Mouse (Mus musculus) intestine, embryonic 14.5 days (tissue): ENCODE measurements around the gene Rnd1. TPM values are rescaled to one million over a fixed set of nuclear protein-coding genes. Genes with fewer than 3 reads are reported as not detected.
A peak's percentile ranks its signal among the peaks of the same experiment; 100 is the strongest.

Experiments used
- ATAC-seq: fragments of 200-750 bp; cut with Nextera tagmentation; replicated peaks from 2 replicates; pipeline ENCODE4 v1.8.0; 2017; ENCODE audit warnings: low read depth, moderate number of reproducible peaks, moderate TSS enrichment, moderate library complexity; ENCODE audit not compliant: low FRiP score, low TSS enrichment
- DNase-seq: peaks from one replicate; pipeline ENCODE4 v3.0.0-alpha.2; 2018; ENCODE audit warnings: low spot score
- H3K27ac ChIP-seq: fragments of 300-500 bp; sonication (generic); 2 replicates; pipeline ENCODE4 v1.5.1; 2014; ENCODE audit warnings: low read depth, mild to moderate bottlenecking, control low read depth
- H3K27me3 ChIP-seq: fragments of 300-500 bp; sonication (generic); replicated peaks from 2 replicates; pipeline ENCODE4 v1.6.1; 2014; ENCODE audit warnings: low read length, control low read depth; ENCODE audit not compliant: control insufficient read depth, insufficient read depth
- H3K36me3 ChIP-seq: fragments of 300-500 bp; sonication (generic); 2 replicates; pipeline ENCODE4 v1.6.1; 2014; ENCODE audit warnings: low read length, control low read depth; ENCODE audit not compliant: control insufficient read depth, insufficient read depth
- H3K4me1 ChIP-seq: fragments of 300-500 bp; sonication (generic); replicated peaks from 2 replicates; pipeline ENCODE4 v1.6.1; 2014; ENCODE audit warnings: low read length, control low read depth, mixed read lengths; ENCODE audit not compliant: control insufficient read depth, insufficient read depth
- H3K4me2 ChIP-seq: fragments of 300-500 bp; sonication (generic); 2 replicates; pipeline ENCODE4 v1.6.1; 2014; ENCODE audit warnings: low read length
- H3K4me3 ChIP-seq: fragments of 300-500 bp; sonication (generic); 2 replicates; pipeline ENCODE4 v1.5.1; 2014; ENCODE audit warnings: low read depth, low read length, control low read depth, mixed read lengths
- H3K9ac ChIP-seq: fragments of 300-500 bp; sonication (generic); 2 replicates; pipeline ENCODE4 v1.6.1; 2014; ENCODE audit warnings: mild to moderate bottlenecking, low read length
- H3K9me3 ChIP-seq: fragments of 300-500 bp; sonication (generic); 2 replicates; pipeline ENCODE4 v1.6.1; 2016; ENCODE audit warnings: low read length, control low read depth; ENCODE audit not compliant: control insufficient read depth
- WGBS: fragments of 180-500 bp; shearing (Covaris S2); extraction: QIAGEN DNeasy Blood & Tissue Kit; methylation state at CpG from one replicate; pipeline ENCODE4 v1.1.7; 2014; 5-methylcytosine and 5-hydroxymethylcytosine counted together
- polyA plus RNA-seq: library from polyadenylated mRNA; unstranded; fragments of >200 nt; fragmentation: Nextera tagmentation; extraction: Ambion mirVana; gene quantifications from 2 replicates; pipeline ENCODE4 v1.2.1, GENCODE M21; 2014

The Rnd1 gene
- polyA plus RNA-seq, 1 experiment from 2014 or later: 1.0 TPM

DNA sequence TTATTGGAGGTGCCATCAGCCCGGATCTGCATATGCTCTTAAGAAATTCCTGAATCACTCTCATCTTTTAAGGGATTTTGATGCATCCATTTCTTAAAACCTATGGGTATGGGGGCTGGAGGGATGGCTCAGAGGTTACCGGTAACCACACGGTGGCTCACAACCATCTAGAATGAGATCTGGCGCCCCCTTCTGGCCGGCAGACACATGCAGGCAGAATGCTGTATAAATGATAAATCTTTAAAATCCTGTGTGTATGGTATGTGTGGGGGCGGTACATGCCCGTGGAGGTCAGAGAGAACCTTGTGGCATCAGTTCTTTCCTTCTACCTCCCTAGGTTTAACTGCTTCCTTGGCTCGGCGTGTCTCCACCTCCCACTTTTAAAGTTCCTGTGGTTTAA is 33.2 kb upstream of the Rnd1 start:
- 12% methylated on average over 9 of the region's 9 CpGs for WGBS

DNA sequence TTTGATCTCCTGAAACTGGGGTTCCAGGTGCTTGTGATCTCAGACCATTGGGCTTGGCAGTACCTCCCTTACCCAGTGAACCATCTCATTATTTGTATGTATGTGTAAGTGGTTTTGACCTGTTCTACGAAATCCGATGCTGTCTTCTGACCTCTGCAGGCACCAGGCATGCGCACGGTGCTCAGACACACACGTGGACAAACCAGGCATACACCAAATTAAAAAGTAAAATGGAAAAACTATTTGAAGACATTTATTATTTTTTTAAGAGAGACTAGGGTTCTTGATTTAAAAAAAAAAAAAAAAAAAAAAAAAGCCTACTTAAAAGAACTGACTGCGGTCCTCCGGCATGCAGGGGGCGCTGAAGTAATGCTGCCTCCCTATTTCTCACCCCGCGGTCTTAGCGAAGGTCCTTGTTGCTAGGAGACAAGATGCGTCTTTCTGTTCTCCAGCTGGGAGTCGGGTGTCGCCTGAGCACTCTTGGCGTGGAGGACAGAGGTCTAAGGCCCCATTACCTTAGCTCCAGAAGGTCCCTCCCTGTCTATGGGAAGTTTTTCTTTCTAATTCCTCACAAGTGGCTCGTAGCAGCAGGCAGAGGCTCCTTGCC is 30.6 kb upstream of the Rnd1 start, which contains the start of gene Ccdc65:
Gene Ccdc65, plus strand, starts transcription at position 442 of the 607 bp plus-strand sequence.
- DNase-seq: peak; percentile 81
- no peaks in the 10 kb centered on the region for H3K9me3 ChIP-seq
- H3K36me3 ChIP-seq: no peaks in the 10 kb centered on the region
- H3K27ac ChIP-seq: no peak within 1 kb of the TSS
- no peak for ATAC-seq
- no peaks in the 10 kb centered on the region for H3K4me1 ChIP-seq
- peak within 1 kb of the TSS; percentile 30 for H3K4me3 ChIP-seq
- H3K4me2 ChIP-seq: peak within 1 kb of the TSS; percentile 55
- H3K9ac ChIP-seq: no peak within 1 kb of the TSS
- WGBS: 21% methylated on average over 16 of the region's 16 CpGs
- H3K27me3 ChIP-seq: peaks cover 16% of the 10 kb centered on the region

More for the DNA sequence above, 33.2 kb upstream of the Rnd1 start:
- no peak overlapping the region for H3K4me3 ChIP-seq
- no peaks in the 10 kb centered on the region for H3K4me1 ChIP-seq
- ATAC-seq (no peak; the same call in 1 of the 2 replicates), DNase-seq (peak; percentile 85)
- no peak overlapping the region for H3K27ac ChIP-seq
- 0 out of 2 replicates have a peak, but pooled peaks cover 3% of the 10 kb centered on the region for H3K27me3 ChIP-seq
- H3K4me2 ChIP-seq: no peak overlapping the region
- H3K9ac ChIP-seq: no peak overlapping the region
- H3K36me3 ChIP-seq: no peaks in the 10 kb centered on the region
- no peaks in the 10 kb centered on the region for H3K9me3 ChIP-seq

DNA sequence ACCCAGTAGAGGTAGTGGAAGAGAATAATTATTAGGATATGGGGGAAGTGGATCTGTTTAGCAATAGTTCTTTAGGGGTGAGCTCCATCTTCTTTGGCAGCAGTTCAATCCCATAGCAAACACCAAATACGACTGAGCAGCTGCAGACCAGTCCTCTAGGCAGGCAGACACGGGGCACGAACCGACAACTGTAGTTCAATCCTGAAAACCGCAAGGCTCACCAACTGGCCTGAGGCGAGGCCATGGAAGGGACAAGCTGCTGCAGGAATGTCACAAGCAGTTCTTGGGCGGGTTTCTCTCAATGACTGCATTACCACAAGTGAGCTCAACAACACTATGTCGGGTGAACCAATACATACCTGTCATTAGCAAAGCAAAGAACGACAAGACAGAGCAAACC is 27.1 kb upstream of the Rnd1 start:
- no peak for DNase-seq
- no peak overlapping the region for H3K4me3 ChIP-seq
- H3K27me3 ChIP-seq: peaks cover 47% of the 10 kb centered on the region
- no peak overlapping the region for H3K4me2 ChIP-seq
- H3K9me3 ChIP-seq: no peaks in the 10 kb centered on the region
- no peaks in the 10 kb centered on the region for H3K36me3 ChIP-seq
- H3K27ac ChIP-seq: no peak overlapping the region
- WGBS: 55% methylated on average over 9 of the region's 9 CpGs
- peaks cover 4% of the 10 kb centered on the region; the same call in 1 of the 2 replicates for H3K4me1 ChIP-seq
- ATAC-seq: no peak
- no peak overlapping the region for H3K9ac ChIP-seq

DNA sequence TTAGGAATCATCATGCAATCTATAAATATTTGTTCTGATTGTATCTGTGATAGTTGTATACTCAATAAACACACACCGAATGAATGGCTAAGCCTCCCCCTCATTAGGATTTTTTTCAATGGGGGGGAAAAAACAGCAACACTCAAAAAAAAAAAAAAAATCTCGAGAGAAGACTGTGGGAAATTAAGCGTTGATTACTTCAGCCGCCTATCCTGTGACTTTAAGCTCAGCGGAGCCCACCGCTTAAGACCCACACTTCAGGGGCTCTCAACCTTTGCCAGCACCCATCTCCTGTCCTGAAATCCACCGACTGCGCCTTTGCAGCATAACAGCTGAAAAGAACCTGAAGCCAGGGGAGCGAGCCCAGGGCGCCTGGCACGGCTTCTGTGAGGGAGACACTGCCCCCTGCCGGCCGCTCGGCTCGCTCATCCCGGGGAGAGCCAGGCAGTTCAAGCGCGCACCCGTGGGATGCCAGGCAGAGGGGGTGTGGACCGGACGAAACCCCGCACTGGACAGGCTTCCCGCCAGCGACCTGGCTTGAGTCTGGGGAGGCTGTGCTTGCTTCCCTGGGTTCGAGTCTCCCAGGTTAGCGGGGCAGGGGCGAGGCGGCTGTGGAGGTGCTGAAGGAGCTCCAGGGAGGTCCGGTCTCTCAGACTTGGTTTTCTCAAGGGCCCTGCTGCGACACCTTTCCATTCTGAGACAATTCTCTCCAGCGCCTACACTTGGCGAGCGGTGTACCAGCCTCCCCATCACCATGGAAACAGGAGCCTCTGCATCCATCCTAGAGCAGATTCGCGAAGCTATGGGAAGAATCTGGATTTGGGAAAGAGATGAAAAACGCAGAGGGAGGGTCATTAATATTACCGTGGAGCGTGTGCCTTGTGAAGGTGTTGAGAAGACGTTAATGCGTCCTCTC is 22.2 kb upstream of the Rnd1 start:
- H3K27me3 ChIP-seq: peaks cover 39% of the 10 kb centered on the region
- H3K27ac ChIP-seq: no peak overlapping the region
- DNase-seq (peak; percentile 94), ATAC-seq (peak; percentile 78)
- no peaks in the 10 kb centered on the region for H3K36me3 ChIP-seq
- H3K4me1 ChIP-seq: peaks cover 5% of the 10 kb centered on the region; the same call in 1 of the 2 replicates
- WGBS: 6% methylated on average over 40 of the region's 40 CpGs
- peak overlapping the region; percentile 50 for H3K4me2 ChIP-seq
- no peak overlapping the region for H3K9ac ChIP-seq
- peak overlapping the region; percentile 22 for H3K4me3 ChIP-seq
- no peaks in the 10 kb centered on the region for H3K9me3 ChIP-seq

DNA sequence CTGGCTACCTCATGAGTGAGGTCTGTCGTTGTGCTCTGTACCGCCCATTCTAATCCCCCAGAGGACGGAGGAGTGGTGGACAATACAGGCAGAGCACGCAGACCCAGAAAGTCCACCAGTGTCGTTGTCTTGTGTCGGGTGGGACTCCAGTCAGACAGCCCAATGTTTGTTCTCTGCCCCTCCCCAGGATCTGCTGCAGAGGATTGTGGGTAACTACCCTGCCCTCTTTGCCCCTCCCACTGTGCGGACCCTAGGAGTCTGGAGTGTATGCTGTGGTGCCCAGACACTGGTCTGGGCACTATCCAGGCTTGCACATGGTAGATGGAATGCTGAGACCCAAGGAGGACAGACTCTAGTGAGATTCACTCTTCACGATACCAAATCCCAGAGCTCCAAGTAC is 19.0 kb upstream of the Rnd1 start:
- H3K36me3 ChIP-seq: no peaks in the 10 kb centered on the region
- peaks cover 17% of the 10 kb centered on the region for H3K27me3 ChIP-seq
- no peak overlapping the region for H3K9ac ChIP-seq
- no peak overlapping the region for H3K4me3 ChIP-seq
- DNase-seq: no peak
- ATAC-seq: no peak
- H3K4me1 ChIP-seq: peaks cover 8% of the 10 kb centered on the region; the same call in 1 of the 2 replicates
- no peaks in the 10 kb centered on the region for H3K9me3 ChIP-seq
- no peak overlapping the region for H3K4me2 ChIP-seq
- WGBS: 47% methylated on average over 8 of the region's 8 CpGs
- H3K27ac ChIP-seq: no peak overlapping the region

DNA sequence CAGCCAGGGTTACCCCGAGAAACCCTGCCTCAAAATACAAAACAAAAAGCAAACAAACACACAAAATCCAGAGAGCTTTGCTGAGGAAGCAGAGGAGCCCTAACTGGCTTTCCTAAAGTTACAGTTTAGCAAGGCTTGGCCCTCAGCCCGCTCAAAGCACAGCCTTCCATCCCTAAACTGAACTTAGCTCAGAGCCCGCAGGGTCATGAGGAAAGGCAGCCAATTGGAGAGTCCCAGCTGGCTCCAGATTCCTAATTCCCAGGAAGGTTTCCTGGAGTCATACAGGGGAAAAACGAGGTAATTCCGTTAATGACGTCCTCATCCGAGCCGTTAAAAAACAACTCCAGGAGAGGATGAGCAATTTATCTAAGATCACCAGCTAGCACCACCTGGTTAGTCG is 18.5 kb upstream of the Rnd1 start:
- Histone ChIP-seq H3K9ac (no peak overlapping the region), H3K4me1 (peaks cover 8% of the 10 kb centered on the region; the same call in 1 of the 2 replicates), H3K9me3 (no peaks in the 10 kb centered on the region), H3K36me3 (no peaks in the 10 kb centered on the region), H3K4me3 (no peak overlapping the region), H3K27ac (no peak overlapping the region), H3K4me2 (no peak overlapping the region), H3K27me3 (peaks cover 12% of the 10 kb centered on the region)
- WGBS: 59% methylated on average over 9 of the region's 9 CpGs
- ATAC-seq (no peak), DNase-seq (no peak)

DNA sequence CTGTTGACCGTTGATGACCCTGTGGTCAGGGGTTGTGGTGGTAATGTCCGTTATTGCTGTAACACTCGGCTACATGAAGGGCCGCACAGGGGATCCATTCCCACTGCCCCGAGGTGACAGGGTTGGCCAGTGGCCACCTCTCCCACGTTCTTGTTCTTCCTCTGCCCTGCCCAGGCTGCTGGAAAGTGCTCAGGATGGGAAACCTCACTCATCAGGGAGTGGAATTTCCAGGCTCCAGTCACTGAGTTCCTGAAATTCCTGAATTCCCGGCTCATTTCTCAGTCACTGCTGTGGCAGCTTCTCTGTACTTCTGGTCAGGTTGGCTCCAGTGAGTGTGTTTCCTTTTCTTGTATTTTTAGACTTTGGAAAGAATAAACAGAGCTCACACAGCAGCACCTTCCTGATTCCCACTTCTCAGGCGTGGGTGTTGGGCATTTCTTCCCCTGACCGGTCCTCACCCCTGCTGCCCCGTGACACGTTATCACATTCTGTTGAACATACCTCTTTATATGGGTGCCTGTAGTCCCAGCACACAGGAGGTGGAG is 15.0 kb upstream of the Rnd1 start:
- Histone ChIP-seq H3K36me3 (no peaks in the 10 kb centered on the region), H3K9ac (no peak overlapping the region), H3K4me2 (no peak overlapping the region), H3K27me3 (no peaks in the 10 kb centered on the region), H3K9me3 (no peaks in the 10 kb centered on the region), H3K4me3 (no peak overlapping the region), H3K27ac (0 out of 2 replicates have a peak overlapping the region, but pooled peaks have one; percentile 18), H3K4me1 (peaks cover 2% of the 10 kb centered on the region; the same call in 1 of the 2 replicates)
- ATAC-seq (no peak), DNase-seq (no peak)
- 29% methylated on average over 11 of the region's 11 CpGs for WGBS

DNA sequence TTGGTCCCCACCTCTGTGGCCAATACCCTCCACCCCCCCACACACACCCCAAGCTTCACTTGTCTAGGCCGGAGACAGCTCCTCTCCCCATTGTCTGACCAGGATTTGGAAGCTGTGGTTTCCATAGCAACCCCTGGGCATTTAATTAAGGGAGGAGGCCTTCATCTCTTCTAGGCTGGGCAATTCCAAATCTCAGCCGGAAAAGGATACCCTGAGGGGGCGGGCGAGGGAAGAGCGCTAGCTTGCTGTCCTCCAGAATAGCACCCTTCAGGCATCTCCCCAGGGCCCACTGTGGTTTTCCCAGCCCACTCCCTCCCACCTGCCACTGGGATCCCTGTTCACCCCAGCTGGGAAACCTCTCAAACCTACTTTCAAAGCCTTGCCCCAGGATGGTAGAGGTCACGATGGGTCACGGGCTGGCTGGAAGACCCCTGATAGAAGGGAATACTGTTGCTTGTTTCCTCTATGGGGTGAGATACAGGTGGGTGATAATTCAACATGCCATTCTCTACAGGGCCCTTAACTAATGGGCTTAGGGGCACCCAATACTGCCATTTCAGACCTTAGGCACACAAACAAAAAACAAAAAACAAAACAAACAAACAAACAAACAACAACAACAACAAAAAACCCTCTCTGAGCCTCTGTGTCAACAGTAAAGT is 14.4 kb upstream of the Rnd1 start:
- Histone ChIP-seq H3K4me1 (peaks cover 2% of the 10 kb centered on the region; the same call in 1 of the 2 replicates), H3K36me3 (no peaks in the 10 kb centered on the region), H3K9ac (no peak overlapping the region), H3K4me2 (no peak overlapping the region), H3K4me3 (no peak overlapping the region), H3K27me3 (no peaks in the 10 kb centered on the region), H3K9me3 (no peaks in the 10 kb centered on the region), H3K27ac (no peak overlapping the region)
- ATAC-seq (no peak), DNase-seq (no peak)
- WGBS: 46% methylated on average over 7 of the region's 7 CpGs
